Mouse (Mus musculus): Measurements from ENCODE around the gene Faap100. TPM values are rescaled to one million over a fixed set of nuclear protein-coding genes. Genes with fewer than 3 reads are reported as not detected.

The Faap100 gene
- polyA plus RNA-seq, 1 experiment from 2014 or later: 74.6 TPM

DNA sequence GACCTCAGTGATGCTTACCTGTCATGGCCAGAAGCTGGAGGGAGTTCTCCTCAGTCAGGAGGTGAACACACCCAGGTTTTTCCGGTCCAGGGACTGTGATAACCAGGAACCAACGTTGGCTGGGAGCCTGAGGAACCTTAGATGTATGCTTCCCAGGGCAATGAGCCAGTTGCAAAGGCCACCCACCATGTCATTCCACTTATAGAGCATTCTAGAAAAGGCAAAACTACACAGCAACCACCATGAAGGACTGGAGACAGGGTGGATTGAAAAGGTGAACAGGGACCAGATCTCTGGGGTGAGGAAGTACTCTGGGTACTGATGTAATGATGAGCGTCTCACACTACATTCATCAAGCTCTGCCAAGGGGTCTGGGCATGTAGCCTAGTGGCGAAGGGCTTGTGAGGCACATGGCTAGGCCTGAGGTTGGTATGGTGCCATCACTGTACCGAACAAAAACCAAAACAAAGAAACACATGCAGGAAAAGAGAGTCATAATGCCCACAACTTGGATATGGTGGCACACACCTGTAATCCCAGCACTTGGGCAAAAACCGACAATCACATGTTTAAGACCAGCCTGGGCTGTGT lies 43.0 kb downstream of the Faap100 start:
- Histone ChIP-seq H3K4me3 (no peak overlapping the region), H3K4me2 (no peak overlapping the region), H3K9ac (no peak overlapping the region), H3K9me3 (peaks cover 8% of the 10 kb centered on the region; the same call in 1 of the 2 replicates), H3K27ac (no peak overlapping the region), H3K4me1 (replicated peaks) (no peaks in the 10 kb centered on the region), H3K27me3 (no peaks in the 10 kb centered on the region), H3K36me3 (no peaks in the 10 kb centered on the region)
- no peak for ATAC-seq (ENCODE audit: low FRiP score)
- 87% methylated on average over 6 of the region's 6 CpGs for WGBS

DNA sequence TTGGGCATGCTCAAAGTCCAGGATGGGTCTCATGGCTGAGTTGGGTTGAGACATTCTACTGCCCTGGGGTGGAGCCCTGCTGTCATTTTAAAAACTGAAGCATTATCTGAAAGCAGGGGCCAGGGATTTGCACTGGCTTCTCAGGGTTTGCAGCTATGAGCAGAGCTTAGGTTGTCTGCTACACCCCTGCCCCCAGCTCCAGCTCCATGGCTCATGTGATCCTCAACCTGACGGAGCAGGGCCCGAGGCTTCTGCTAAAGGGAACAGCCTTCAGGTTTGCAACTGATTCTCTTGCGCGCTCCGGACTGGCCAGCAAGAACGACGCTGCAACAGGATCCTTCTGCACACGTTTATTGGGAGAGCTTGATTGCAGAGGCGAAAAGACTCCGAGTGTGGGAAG lies 58.4 kb downstream of the Faap100 start:
- Histone ChIP-seq H3K4me3 (no peak overlapping the region), H3K27me3 (no peaks in the 10 kb centered on the region), H3K9me3 (no peaks in the 10 kb centered on the region), H3K9ac (no peak overlapping the region), H3K4me1 (replicated peaks) (peaks cover 18% of the 10 kb centered on the region), H3K4me2 (no peak overlapping the region), H3K36me3 (no peaks in the 10 kb centered on the region), H3K27ac (no peak overlapping the region)
- 96% methylated on average over 10 of the region's 10 CpGs for WGBS
- ATAC-seq (ENCODE audit: low FRiP score): no peak

DNA sequence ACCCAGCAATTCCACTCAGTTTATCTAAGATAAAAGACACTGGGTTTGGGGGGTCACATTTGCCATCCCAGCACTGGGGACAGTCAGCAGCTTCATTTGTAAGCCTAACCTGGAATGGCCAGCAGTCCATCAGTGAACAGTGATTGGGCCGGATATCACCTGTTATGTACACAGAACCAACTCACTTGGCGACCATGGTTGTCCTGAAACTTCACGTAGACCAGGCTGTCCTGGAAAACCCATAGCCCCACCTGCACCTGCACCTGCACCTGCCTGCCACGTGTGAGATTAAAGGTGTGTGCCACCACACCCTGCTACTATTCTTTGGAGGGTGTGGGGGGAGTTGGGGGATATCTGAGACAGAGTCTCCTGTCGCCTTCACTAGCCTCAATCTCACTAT lies 59.3 kb downstream of the Faap100 start:
- ATAC-seq (ENCODE audit: low FRiP score): no peak

More for the DNA sequence above, 59.3 kb downstream of the Faap100 start:
- Histone ChIP-seq H3K27me3 (no peaks in the 10 kb centered on the region), H3K9me3 (no peaks in the 10 kb centered on the region), H3K4me3 (no peak overlapping the region), H3K36me3 (no peaks in the 10 kb centered on the region), H3K9ac (no peak overlapping the region), H3K4me2 (no peak overlapping the region), H3K27ac (no peak overlapping the region), H3K4me1 (replicated peaks) (peaks cover 27% of the 10 kb centered on the region)
- WGBS: 90% methylated on average over 5 of the region's 5 CpGs

Small RNA genes within 50 kb of the gene (microRNA-seq; reads per million reads assigned to microRNA genes)
- gene Gm23419: not detected
- 0.93 reads per million for gene Mir6935

Other genes with a start within 250 kb of the Faap100 start
- 110 and 115 TPM in 2 replicates for gene Slc38a10, start 227.4 kb downstream of the Faap100 start, polyA plus RNA-seq (2015; fragmentation: Nextera tagmentation; extraction: Ambion mirVana)
- gene Bahcc1, start 145.8 kb downstream of the Faap100 start, polyA plus RNA-seq (2015; fragmentation: Nextera tagmentation; extraction: Ambion mirVana): 13.6 and 17.0 TPM in 2 replicates
- gene Actg1, start 30.2 kb downstream of the Faap100 start, polyA plus RNA-seq (2015; fragmentation: Nextera tagmentation; extraction: Ambion mirVana): 4,110 and 4,339 TPM in 2 replicates
- gene Fscn2, start 17.2 kb downstream of the Faap100 start, polyA plus RNA-seq (2015; fragmentation: Nextera tagmentation; extraction: Ambion mirVana): 1.6 and 2.6 TPM in 2 replicates
- 32.5 and 33.8 TPM in 2 replicates for gene Nploc4, start 58.9 kb upstream of the Faap100 start, polyA plus RNA-seq (2015; fragmentation: Nextera tagmentation; extraction: Ambion mirVana)
- gene Tspan10, start 63.9 kb upstream of the Faap100 start, polyA plus RNA-seq (2015; fragmentation: Nextera tagmentation; extraction: Ambion mirVana): not detected in 2 replicates
- gene Pde6g, start 74.7 kb upstream of the Faap100 start, polyA plus RNA-seq (2015; fragmentation: Nextera tagmentation; extraction: Ambion mirVana): 0.36 and 0.44 TPM in 2 replicates
- 10.5 and 10.6 TPM in 2 replicates for gene Oxld1, start 79.3 kb upstream of the Faap100 start, polyA plus RNA-seq (2015; fragmentation: Nextera tagmentation; extraction: Ambion mirVana)
- gene Ccdc137, start 79.4 kb upstream of the Faap100 start, polyA plus RNA-seq (2015; fragmentation: Nextera tagmentation; extraction: Ambion mirVana): 26.3 and 27.3 TPM in 2 replicates
- 58.9 and 63.2 TPM in 2 replicates for gene Arl16, start 88.8 kb upstream of the Faap100 start, polyA plus RNA-seq (2015; fragmentation: Nextera tagmentation; extraction: Ambion mirVana)
- gene Mrpl12, start 105.8 kb upstream of the Faap100 start, polyA plus RNA-seq (2015; fragmentation: Nextera tagmentation; extraction: Ambion mirVana): 108 TPM in 2 replicates
- gene Slc25a10, start 113.1 kb upstream of the Faap100 start, polyA plus RNA-seq (2015; fragmentation: Nextera tagmentation; extraction: Ambion mirVana): 32.0 and 32.8 TPM in 2 replicates
- gene Gcgr, start 151.9 kb upstream of the Faap100 start, polyA plus RNA-seq (2015; fragmentation: Nextera tagmentation; extraction: Ambion mirVana): 0.19 and 0.30 TPM in 2 replicates
- gene Mcrip1, start 171.0 kb upstream of the Faap100 start, polyA plus RNA-seq (2015; fragmentation: Nextera tagmentation; extraction: Ambion mirVana): 234 and 241 TPM in 2 replicates
- gene Ppp1r27, start 172.4 kb upstream of the Faap100 start, polyA plus RNA-seq (2015; fragmentation: Nextera tagmentation; extraction: Ambion mirVana): not detected in 2 replicates
- 289 and 294 TPM in 2 replicates for gene P4hb, start 194.5 kb upstream of the Faap100 start, polyA plus RNA-seq (2015; fragmentation: Nextera tagmentation; extraction: Ambion mirVana)
- gene Arhgdia, start 202.9 kb upstream of the Faap100 start, polyA plus RNA-seq (2015; fragmentation: Nextera tagmentation; extraction: Ambion mirVana): 471 and 481 TPM in 2 replicates
- gene Alyref, start 219.6 kb upstream of the Faap100 start, polyA plus RNA-seq (2015; fragmentation: Nextera tagmentation; extraction: Ambion mirVana): 267 and 290 TPM in 2 replicates
- 179 and 192 TPM in 2 replicates for gene Anapc11, start 219.7 kb upstream of the Faap100 start, polyA plus RNA-seq (2015; fragmentation: Nextera tagmentation; extraction: Ambion mirVana)
- gene Npb, start 229.7 kb upstream of the Faap100 start, polyA plus RNA-seq (2015; fragmentation: Nextera tagmentation; extraction: Ambion mirVana): 0.79 and 1.3 TPM in 2 replicates
- 169 and 174 TPM in 2 replicates for gene Pcyt2, start 239.2 kb upstream of the Faap100 start, polyA plus RNA-seq (2015; fragmentation: Nextera tagmentation; extraction: Ambion mirVana)
- gene Sirt7, start 246.5 kb upstream of the Faap100 start, polyA plus RNA-seq (2015; fragmentation: Nextera tagmentation; extraction: Ambion mirVana): 50.4 and 50.6 TPM in 2 replicates

Measured in hindbrain, embryonic 13.5 days (tissue).